Mouse (Mus musculus) liver, embryonic 14.5 days (tissue): ENCODE measurements around the gene Abr.

Experiments
- CTCF ChIP-seq: IDR thresholded peaks from 2 replicates; pipeline ENCODE4 v1.5.1; 2016; ENCODE audit warnings: antibody characterized with exemption, low read depth, control low read depth
- EP300 ChIP-seq: IDR thresholded peaks from 2 replicates; pipeline ENCODE4 v1.6.1; 2016; ENCODE audit warnings: antibody characterized with exemption, low read depth

GRCm38 (mm10) chr11:76562584-76562983, 59.5 kb downstream of the Abr start:
- no peak for TF ChIP-seq CTCF
- no peak for TF ChIP-seq EP300
